Mouse (Mus musculus): Measurements from ENCODE around the gene Gpc5. TPM values are rescaled to one million over a fixed set of nuclear protein-coding genes. Genes with fewer than 3 reads are reported as not detected.

Gene Gpc5
- total RNA-seq, 2 experiments from 2014 or later = 38.3 to 42.3 TPM

GRCm38 (mm10) chr14:115976062-115976461, 884.0 kb downstream of the Gpc5 start:
- TF ChIP-seq CTCF (conservative IDR thresholded peaks at IDR 0.05) = no peak
- DNase-seq (ENCODE audit: low spot score in 2 of 2) = no peak
- Histone ChIP-seq H3K4me3 (no peak overlapping the region), H3K27ac (no peak overlapping the region)

DNA sequence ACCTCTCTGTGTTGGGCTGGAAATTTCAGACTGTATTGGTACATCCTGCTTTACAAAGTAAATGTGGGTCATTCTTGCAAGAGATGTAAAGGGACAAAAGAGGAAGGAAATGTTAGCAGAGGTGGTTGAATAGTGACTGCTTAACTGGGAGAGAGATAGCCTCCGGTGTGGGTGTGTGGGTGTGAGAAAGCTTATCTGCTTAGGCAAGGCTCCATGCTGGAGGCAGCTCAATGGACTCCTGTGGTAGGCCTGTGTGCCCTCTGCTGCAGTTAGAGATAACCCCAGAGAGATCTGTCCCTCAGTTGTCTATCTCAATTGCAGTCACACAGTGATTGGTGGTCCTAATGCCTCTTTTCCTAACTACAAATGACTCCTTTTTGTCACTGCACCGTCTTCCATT, 887.2 kb downstream of the Gpc5 start:
- TF ChIP-seq CTCF (conservative IDR thresholded peaks at IDR 0.05) = no peak
- H3K27ac ChIP-seq = no peak overlapping the region
- H3K4me3 ChIP-seq = no peak overlapping the region
- DNase-seq (ENCODE audit: low spot score in 2 of 2) = no peak

- TF ChIP-seq CTCF (conservative IDR thresholded peaks at IDR 0.05) = no peak
- Histone ChIP-seq H3K27ac (no peak overlapping the region), H3K4me3 (no peak overlapping the region)
- DNase-seq (ENCODE audit: low spot score in 2 of 2) = no peak
These were observed 898.7 kb downstream of the Gpc5 start for GRCm38 (mm10) chr14:115990764-115991163.

DNA sequence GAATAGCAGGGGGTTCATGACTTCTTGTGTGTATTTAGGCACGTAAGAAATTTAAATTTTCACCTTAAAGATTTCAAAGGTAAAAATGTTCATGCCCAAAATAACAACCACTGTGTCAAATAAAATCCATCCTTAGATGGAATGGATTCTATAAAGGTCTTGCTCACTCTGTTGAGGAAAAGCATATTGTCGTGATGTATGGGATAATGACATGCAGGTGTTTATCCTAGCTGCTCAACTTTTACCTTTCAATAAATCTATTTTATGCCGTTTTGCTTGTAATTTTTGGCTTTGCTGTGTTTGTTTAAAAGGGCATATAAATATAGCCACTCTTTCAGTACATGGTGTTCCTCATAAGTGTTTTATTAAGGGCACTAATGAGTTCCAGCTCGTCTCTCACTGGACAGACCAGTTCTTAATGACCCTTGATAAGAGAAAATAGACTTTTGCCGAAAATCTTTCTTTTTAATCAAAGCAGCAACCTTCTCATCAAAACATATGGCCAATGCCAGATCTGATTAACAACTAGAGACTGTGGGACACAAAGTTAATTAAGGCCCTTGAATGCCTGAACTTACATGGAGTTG, 901.6 kb downstream of the Gpc5 start:
- Histone ChIP-seq H3K4me3 (no peak overlapping the region), H3K27ac (no peak overlapping the region)
- no peak for DNase-seq (ENCODE audit: low spot score in 2 of 2)
- TF ChIP-seq CTCF (conservative IDR thresholded peaks at IDR 0.05) = no peak

GRCm38 (mm10) chr14:115998931-115999330, 906.9 kb downstream of the Gpc5 start:
- no peak for DNase-seq (ENCODE audit: low spot score in 2 of 2)
- no peak overlapping the region for H3K27ac ChIP-seq
- no peak for TF ChIP-seq CTCF (conservative IDR thresholded peaks at IDR 0.05)
- H3K4me3 ChIP-seq = no peak overlapping the region

DNA sequence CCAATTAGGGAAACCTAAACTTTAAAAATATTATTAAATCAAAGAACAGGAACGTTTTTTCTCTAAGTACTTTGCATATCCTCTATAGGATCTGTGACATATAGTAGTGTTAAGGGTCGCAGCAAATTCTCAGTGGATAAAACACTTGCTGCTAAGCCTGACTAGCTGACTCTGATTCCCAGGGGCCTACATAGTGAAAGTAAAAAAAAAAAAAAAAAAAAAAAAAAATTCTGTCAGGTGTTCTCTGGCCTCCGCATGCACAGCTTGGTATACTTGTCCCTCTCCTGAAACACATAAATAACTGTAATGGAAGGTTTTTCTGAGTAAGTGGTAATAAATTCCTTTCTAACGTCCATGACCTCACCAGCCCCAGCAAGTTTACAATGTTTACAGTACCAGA, 995.0 kb downstream of the Gpc5 start:
- H3K4me3 ChIP-seq = no peak overlapping the region
- DNase-seq (ENCODE audit: low spot score in 2 of 2) = no peak
- no peak for TF ChIP-seq CTCF (conservative IDR thresholded peaks at IDR 0.05)
- H3K27ac ChIP-seq = no peak overlapping the region

DNA sequence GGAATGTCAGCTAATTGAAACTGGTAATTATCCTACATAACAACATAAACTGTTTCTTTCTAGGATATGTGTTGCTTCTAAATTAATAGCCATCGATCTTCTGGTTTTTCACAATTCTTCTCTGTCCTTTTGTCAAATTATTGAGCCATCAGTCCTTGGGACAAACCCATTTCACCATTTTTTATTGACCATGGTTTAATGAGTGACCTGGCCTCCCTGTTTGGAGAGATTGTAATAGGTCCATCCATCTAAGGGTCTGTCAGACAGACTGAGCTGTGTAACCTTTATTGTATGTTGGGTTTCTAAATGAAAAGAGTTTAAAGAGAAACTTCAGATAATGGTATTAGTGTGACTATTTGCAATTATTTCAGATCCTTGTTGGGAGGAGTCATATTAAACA, 1035.9 kb downstream of the Gpc5 start:
- no peak for TF ChIP-seq CTCF (conservative IDR thresholded peaks at IDR 0.05)
- DNase-seq (ENCODE audit: low spot score in 2 of 2) = no peak
- no peak overlapping the region for H3K27ac ChIP-seq
- no peak overlapping the region for H3K4me3 ChIP-seq

GRCm38 (mm10) chr14:116137330-116137729, 1045.3 kb downstream of the Gpc5 start:
- H3K4me3 ChIP-seq = no peak overlapping the region
- TF ChIP-seq CTCF (conservative IDR thresholded peaks at IDR 0.05) = no peak
- DNase-seq (ENCODE audit: low spot score in 2 of 2) = no peak
- H3K27ac ChIP-seq = no peak overlapping the region

GRCm38 (mm10) chr14:116137772-116138171, 1045.8 kb downstream of the Gpc5 start:
- TF ChIP-seq CTCF (conservative IDR thresholded peaks at IDR 0.05) = no peak
- no peak overlapping the region for H3K27ac ChIP-seq
- H3K4me3 ChIP-seq = no peak overlapping the region
- DNase-seq (ENCODE audit: low spot score in 2 of 2) = no peak

- no peak overlapping the region for H3K4me3 ChIP-seq
- DNase-seq (ENCODE audit: low spot score in 2 of 2) = no peak
- no peak for TF ChIP-seq CTCF (conservative IDR thresholded peaks at IDR 0.05)
- no peak overlapping the region for H3K27ac ChIP-seq
These were observed 1070.6 kb downstream of the Gpc5 start for GRCm38 (mm10) chr14:116162586-116162985.

GRCm38 (mm10) chr14:116167401-116167800, 1075.4 kb downstream of the Gpc5 start:
- Histone ChIP-seq H3K27ac (no peak overlapping the region), H3K4me3 (no peak overlapping the region)
- no peak for DNase-seq (ENCODE audit: low spot score in 2 of 2)
- no peak for TF ChIP-seq CTCF (conservative IDR thresholded peaks at IDR 0.05)

DNA sequence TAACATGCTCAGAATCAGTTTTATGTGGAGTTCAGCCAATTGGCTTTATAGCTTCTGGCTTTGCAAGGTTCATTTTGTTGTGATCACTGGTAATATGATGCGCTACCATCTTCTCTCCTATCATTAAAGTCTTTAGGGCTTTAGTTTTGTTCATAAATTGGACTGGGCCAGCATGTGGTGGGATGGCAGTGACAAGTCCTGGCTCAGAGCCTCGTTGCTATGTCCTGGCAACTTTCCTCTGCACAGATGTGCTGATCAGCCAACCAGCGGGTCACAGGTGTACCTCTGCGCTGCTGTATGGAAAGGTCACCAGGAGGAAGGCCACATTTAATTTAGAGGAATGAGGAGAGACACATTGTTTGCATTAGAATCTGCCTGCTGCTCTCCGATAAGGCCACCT, 1077.1 kb downstream of the Gpc5 start:
- Histone ChIP-seq H3K4me3 (no peak overlapping the region), H3K27ac (no peak overlapping the region)
- DNase-seq (ENCODE audit: low spot score in 2 of 2) = no peak
- TF ChIP-seq CTCF (conservative IDR thresholded peaks at IDR 0.05) = no peak

DNA sequence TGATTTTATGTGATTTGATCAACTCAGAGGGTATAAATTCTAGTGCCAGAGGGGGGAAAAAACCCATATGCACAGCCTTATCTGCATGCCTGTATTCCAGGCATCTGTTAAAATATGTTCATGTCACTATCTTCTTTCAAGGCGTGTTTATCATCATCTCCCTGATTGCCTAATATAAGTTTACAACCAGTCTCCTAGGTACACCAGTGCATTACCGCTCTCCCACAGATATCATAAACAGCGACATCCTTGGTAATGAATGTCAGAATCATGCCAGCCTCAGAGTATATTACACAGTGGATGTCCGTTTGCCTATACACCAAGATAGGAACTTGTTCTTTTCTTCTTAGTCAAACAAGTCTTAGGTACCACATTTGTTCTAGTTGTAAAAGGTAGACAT, 1095.0 kb downstream of the Gpc5 start:
- TF ChIP-seq CTCF (conservative IDR thresholded peaks at IDR 0.05) = no peak
- Histone ChIP-seq H3K27ac (no peak overlapping the region), H3K4me3 (no peak overlapping the region)
- DNase-seq (ENCODE audit: low spot score in 2 of 2) = no peak

DNA sequence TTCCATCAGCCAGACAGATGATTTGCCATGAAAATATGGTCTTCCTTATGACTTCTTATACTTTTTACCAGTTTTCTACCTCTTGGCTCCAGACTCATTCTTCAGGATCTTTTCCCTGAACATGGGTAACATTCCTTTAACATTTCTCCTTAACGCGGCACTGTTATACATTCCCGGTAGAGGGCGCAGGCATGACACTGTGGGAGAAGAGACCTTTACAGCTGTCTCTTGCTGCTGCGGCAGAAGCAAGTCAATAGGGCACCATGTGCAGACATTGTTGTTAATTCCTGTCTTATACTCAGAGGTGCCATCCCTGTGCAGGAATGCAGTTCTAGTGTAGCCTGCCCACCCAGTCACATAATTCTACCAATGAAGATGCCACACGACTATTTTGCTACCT, 1115.0 kb downstream of the Gpc5 start:
- no peak overlapping the region for H3K4me3 ChIP-seq
- DNase-seq (ENCODE audit: low spot score in 2 of 2) = no peak
- TF ChIP-seq CTCF (conservative IDR thresholded peaks at IDR 0.05) = peak; percentile 72
- no peak overlapping the region for H3K27ac ChIP-seq

- H3K4me3 ChIP-seq = no peak overlapping the region
- no peak for DNase-seq (ENCODE audit: low spot score in 2 of 2)
- H3K27ac ChIP-seq = no peak overlapping the region
- TF ChIP-seq CTCF (conservative IDR thresholded peaks at IDR 0.05) = no peak
These were observed 1116.6 kb downstream of the Gpc5 start for GRCm38 (mm10) chr14:116208581-116208980.
